Mouse (Mus musculus) myocyte (in vitro differentiated cells): Measurements from ENCODE around the gene Fam160a1. TPM values are rescaled to one million over a fixed set of nuclear protein-coding genes. Genes with fewer than 3 reads are reported as not detected.

Experiments
- H3K27me3 ChIP-seq: one replicate; pipeline ENCODE4 v1.6.1; 2011; ENCODE audit not compliant: control insufficient read depth, insufficient read depth, insufficient read length
- H3K36me3 ChIP-seq: one replicate; pipeline ENCODE4 v1.6.1; 2011; ENCODE audit not compliant: control insufficient read depth, insufficient read depth
- H3K4me2 ChIP-seq: one replicate; pipeline ENCODE4 v1.6.1; 2011; ENCODE audit warnings: low read depth, control low read depth
- H3K4me3 ChIP-seq: one replicate; pipeline ENCODE4 v1.5.1; 2011; ENCODE audit warnings: mild to moderate bottlenecking, control low read depth, moderate library complexity
- H3K79me2 ChIP-seq: one replicate; pipeline ENCODE4 v1.6.1; 2011; ENCODE audit not compliant: control insufficient read depth, insufficient read depth
- H3ac ChIP-seq: one replicate; pipeline ENCODE4 v1.6.1; 2011; ENCODE audit not compliant: control insufficient read depth, insufficient read length
- CEBPB ChIP-seq: IDR thresholded peaks from 2 replicates; pipeline ENCODE4 v1.6.1; 2011; ENCODE audit warnings: mild to moderate bottlenecking, moderate library complexity; ENCODE audit not compliant: poor library complexity, insufficient read depth, severe bottlenecking
- E2F4 ChIP-seq: IDR thresholded peaks from one replicate; pipeline ENCODE4 v1.6.1; 2011; ENCODE audit warnings: mild to moderate bottlenecking, control low read depth, moderate library complexity; ENCODE audit not compliant: insufficient read depth
- MAX ChIP-seq: IDR thresholded peaks from one replicate; pipeline ENCODE4 v1.6.1; 2011; ENCODE audit warnings: low read depth, mild to moderate bottlenecking, control low read depth
- MYOD1 ChIP-seq, 3 experiments: IDR thresholded peaks; one replicate each; pipeline ENCODE4 v1.6.1; 2011; ENCODE audit warnings: control low read depth in 2 of 3, low read depth in 2 of 3, mild to moderate bottlenecking in 2 of 3, moderate library complexity in 1 of 3; ENCODE audit not compliant: insufficient read length in 2 of 3, control insufficient read depth in 1 of 3
- MYOG ChIP-seq, 3 experiments: IDR thresholded peaks; one replicate each; pipeline ENCODE4 v1.6.1; 2011; ENCODE audit warnings: control low read depth in 2 of 3, low read depth in 2 of 3, mild to moderate bottlenecking in 2 of 3; ENCODE audit not compliant: insufficient read length in 2 of 3, control insufficient read depth in 1 of 3, insufficient read depth in 1 of 3
- POLR2A ChIP-seq: IDR thresholded peaks from one replicate; pipeline ENCODE4 v1.6.1; 2011; ENCODE audit warnings: low read depth, mild to moderate bottlenecking, control low read depth, moderate library complexity; ENCODE audit not compliant: insufficient read length
- POLR2AphosphoS2 ChIP-seq: IDR thresholded peaks from one replicate; pipeline ENCODE4 v1.6.1; 2011; ENCODE audit warnings: low read depth, control low read depth; ENCODE audit not compliant: insufficient read length
- REST ChIP-seq: IDR thresholded peaks from one replicate; pipeline ENCODE4 v1.6.1; 2011; ENCODE audit warnings: mild to moderate bottlenecking, control low read depth, moderate library complexity; ENCODE audit not compliant: insufficient read depth, insufficient read length
- SRF ChIP-seq: IDR thresholded peaks from one replicate; pipeline ENCODE4 v1.6.1; 2011; ENCODE audit warnings: low read depth; ENCODE audit not compliant: control insufficient read depth, insufficient read length
- TCF12 ChIP-seq: IDR thresholded peaks from one replicate; pipeline ENCODE4 v1.6.1; 2011; ENCODE audit warnings: mild to moderate bottlenecking, control low read depth; ENCODE audit not compliant: poor library complexity, insufficient read depth, severe bottlenecking
- TCF3 ChIP-seq: IDR thresholded peaks from one replicate; pipeline ENCODE4 v1.6.1; 2011; ENCODE audit warnings: low read depth, control low read depth; ENCODE audit not compliant: insufficient read length
- USF1 ChIP-seq: IDR thresholded peaks from one replicate; pipeline ENCODE4 v1.6.1; 2011; ENCODE audit warnings: low read depth, mild to moderate bottlenecking, control low read depth, moderate library complexity
- polyA plus RNA-seq: library from polyadenylated mRNA; unstranded; fragments of >200 nt; fragmentation: generic; extraction: Trizol; gene quantifications from one replicate; pipeline ENCODE4 v1.2.1, GENCODE M21; 2012; ENCODE audit warnings: missing spikeins

Fam160a1 gene
- polyA plus RNA-seq, 1 experiment, result 13.2 TPM

GRCm38 (mm10) chr3:85693013-85693412 lies 124.1 kb downstream of the Fam160a1 start:
- no peaks in the 10 kb centered on the region for H3K79me2 ChIP-seq
- no peaks in the 10 kb centered on the region for H3K36me3 ChIP-seq
- H3K4me3 ChIP-seq, result no peak overlapping the region
- no peak overlapping the region for H3K4me2 ChIP-seq
- no peak overlapping the region for H3ac ChIP-seq
- no peak for TF ChIP-seq REST
- no peaks in the 10 kb centered on the region for H3K27me3 ChIP-seq

- Histone ChIP-seq H3K27me3 (no peaks in the 10 kb centered on the region), H3K4me2 (no peak overlapping the region), H3K36me3 (no peaks in the 10 kb centered on the region), H3ac (no peak overlapping the region), H3K79me2 (no peaks in the 10 kb centered on the region), H3K4me3 (no peak overlapping the region)
- no peak for TF ChIP-seq POLR2A
These were observed 126.0 kb downstream of the Fam160a1 start for GRCm38 (mm10) chr3:85691134-85691533.

GRCm38 (mm10) chr3:85688341-85688740 lies 128.8 kb downstream of the Fam160a1 start:
- Histone ChIP-seq H3K4me2 (no peak overlapping the region), H3K79me2 (no peaks in the 10 kb centered on the region), H3K27me3 (no peaks in the 10 kb centered on the region), H3K4me3 (no peak overlapping the region), H3ac (no peak overlapping the region), H3K36me3 (no peaks in the 10 kb centered on the region)
- TF ChIP-seq CEBPB, result no peak

- Histone ChIP-seq H3K4me2 (no peak overlapping the region), H3K36me3 (no peaks in the 10 kb centered on the region), H3ac (no peak overlapping the region), H3K79me2 (no peaks in the 10 kb centered on the region), H3K27me3 (no peaks in the 10 kb centered on the region), H3K4me3 (no peak overlapping the region)
- TF ChIP-seq TCF12 (no peak), SRF (no peak), MYOD1 (IDR thresholded peaks at IDR 0.05; ENCODE audit: control insufficient read depth in 1 of 3, insufficient read length in 2 of 3, low read depth in 2 of 3) (no peak), MAX (no peak), CEBPB (no peak), USF1 (no peak), MYOG (IDR thresholded peaks at IDR 0.05; ENCODE audit: control insufficient read depth in 1 of 3, insufficient read depth in 1 of 3, insufficient read length in 2 of 3, low read depth in 2 of 3) (no peak), E2F4 (no peak), TCF3 (no peak), REST (no peak), POLR2AphosphoS2 (no peak), POLR2A (no peak)
These were observed 131.8 kb downstream of the Fam160a1 start for GRCm38 (mm10) chr3:85685271-85685670.

GRCm38 (mm10) chr3:85683618-85684017 lies 133.5 kb downstream of the Fam160a1 start:
- Histone ChIP-seq H3K36me3 (no peaks in the 10 kb centered on the region), H3K27me3 (no peaks in the 10 kb centered on the region), H3K4me2 (no peak overlapping the region), H3K79me2 (no peaks in the 10 kb centered on the region), H3K4me3 (no peak overlapping the region), H3ac (no peak overlapping the region)
- TF ChIP-seq MYOD1 (IDR thresholded peaks at IDR 0.05; ENCODE audit: control insufficient read depth in 1 of 3, insufficient read length in 2 of 3, low read depth in 2 of 3), result no peak
- no peak for TF ChIP-seq MYOG (IDR thresholded peaks at IDR 0.05; ENCODE audit: control insufficient read depth in 1 of 3, insufficient read depth in 1 of 3, insufficient read length in 2 of 3, low read depth in 2 of 3)
- no peak for TF ChIP-seq REST
- no peak for TF ChIP-seq CEBPB
- TF ChIP-seq TCF12, result no peak
- TF ChIP-seq USF1, result no peak
- TF ChIP-seq POLR2A, result no peak
- TF ChIP-seq TCF3, result no peak
- no peak for TF ChIP-seq E2F4
- no peak for TF ChIP-seq POLR2AphosphoS2
- TF ChIP-seq SRF, result no peak
- TF ChIP-seq MAX, result no peak

- H3ac ChIP-seq, result no peak overlapping the region
- no peaks in the 10 kb centered on the region for H3K27me3 ChIP-seq
- no peaks in the 10 kb centered on the region for H3K36me3 ChIP-seq
- TF ChIP-seq POLR2A (no peak), MYOG (IDR thresholded peaks at IDR 0.05; ENCODE audit: control insufficient read depth in 1 of 3, insufficient read depth in 1 of 3, insufficient read length in 2 of 3, low read depth in 2 of 3) (no peak), CEBPB (no peak), TCF12 (no peak), SRF (no peak), E2F4 (no peak), TCF3 (no peak), MYOD1 (IDR thresholded peaks at IDR 0.05; ENCODE audit: control insufficient read depth in 1 of 3, insufficient read length in 2 of 3, low read depth in 2 of 3) (no peak), MAX (no peak), REST (no peak), USF1 (no peak), POLR2AphosphoS2 (no peak)
- no peak overlapping the region for H3K4me2 ChIP-seq
- no peak overlapping the region for H3K4me3 ChIP-seq
- no peaks in the 10 kb centered on the region for H3K79me2 ChIP-seq
These were observed 136.0 kb downstream of the Fam160a1 start for GRCm38 (mm10) chr3:85681136-85681535.
